Mouse (Mus musculus) MN1 (cell line): ENCODE results near the gene Gm21680.
"Not testable (repeated sequence)": the region's sequence is repeated elsewhere in the genome, so short reads cannot be mapped to it uniquely, and the experiment has no call there.

Experiments
- DNase-seq: peaks from one replicate; pipeline ENCODE4 v3.0.0-alpha.2; 2016; ENCODE audit warnings: low spot score

Gene Gm21680

DNA sequence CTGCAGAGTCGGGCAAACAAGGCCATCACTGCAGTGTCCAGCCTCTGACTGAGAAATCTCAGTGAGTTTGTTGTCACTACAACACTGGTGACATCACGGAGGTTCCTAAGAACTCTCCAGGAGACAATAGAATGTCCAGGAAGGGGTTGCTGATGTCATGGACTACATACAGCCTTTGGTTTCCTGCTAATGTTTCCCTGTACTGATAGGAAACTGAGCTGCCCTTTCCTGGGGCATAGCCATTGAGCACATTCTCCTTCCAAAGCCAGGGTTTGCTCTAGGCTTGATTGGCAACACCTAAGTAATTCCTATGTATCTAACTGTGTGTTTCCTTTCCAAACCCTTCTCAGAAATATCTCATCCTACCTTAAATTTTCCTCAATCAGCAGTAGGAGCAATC, at the start of gene Gm21680:
Gm21680 (minus strand) TSS at position 101 of the 400 bp plus-strand sequence.
- DNase-seq: not testable (repeated sequence)

DNA sequence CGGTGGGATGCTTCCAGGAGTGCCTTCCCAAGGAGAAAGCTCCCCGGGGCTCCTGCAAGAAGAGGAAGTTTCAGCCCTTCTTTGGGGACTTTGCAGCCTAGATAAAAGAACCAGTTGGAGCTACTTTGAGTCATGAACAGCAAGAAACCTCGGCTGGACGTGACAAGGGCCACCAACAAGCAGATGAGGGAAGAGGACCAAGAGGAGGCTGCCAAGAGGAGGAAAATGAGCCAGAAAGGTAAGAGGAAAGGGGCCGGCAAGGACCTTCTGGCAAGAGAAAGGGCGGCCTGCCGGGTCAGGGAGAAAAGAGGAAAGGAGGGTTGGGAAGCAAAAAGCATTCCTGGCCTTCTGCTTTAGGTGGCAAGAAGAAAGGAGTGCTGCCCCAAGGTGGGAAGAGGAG, 35.2 kb upstream of the Gm21680 start:
- DNase-seq: not testable (repeated sequence)

DNA sequence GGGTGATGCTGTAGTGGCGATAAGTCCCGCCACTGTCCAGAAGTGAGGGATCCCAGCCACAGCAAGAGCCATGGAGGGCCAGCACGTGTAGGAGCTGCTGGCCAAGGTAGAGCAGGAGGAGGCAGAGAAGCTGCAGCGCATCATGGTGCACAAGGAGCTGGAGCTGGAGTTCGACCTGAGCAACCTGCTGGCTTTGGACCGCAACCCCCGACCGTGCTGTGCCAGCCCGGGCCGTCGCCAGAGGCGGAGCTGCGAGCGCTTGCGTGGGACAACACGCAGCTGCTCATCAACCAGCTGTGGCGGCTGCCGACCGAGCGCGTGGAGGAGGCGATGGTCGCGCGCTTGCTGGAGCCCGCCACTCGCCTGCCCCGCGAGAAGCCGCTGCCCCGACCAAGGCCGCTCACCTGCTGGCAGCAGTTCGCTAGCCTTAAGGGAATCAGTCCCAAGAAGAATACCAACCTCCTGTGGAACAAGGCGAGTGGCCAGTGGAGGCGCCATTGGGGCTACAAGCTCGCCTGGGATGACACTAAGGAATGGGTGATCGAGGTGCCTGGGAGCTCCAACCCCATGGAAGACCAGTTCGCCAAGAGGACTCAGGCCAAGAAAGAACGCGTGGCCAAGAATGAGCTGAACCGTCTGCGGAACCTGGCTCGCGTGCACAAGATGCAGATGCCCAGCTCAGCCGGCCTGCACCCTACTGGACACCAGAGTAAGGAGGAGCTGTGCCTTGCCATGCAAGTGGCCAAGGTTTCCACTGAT, 34.7 kb upstream of the Gm21680 start:
- not testable (repeated sequence) for DNase-seq

DNA sequence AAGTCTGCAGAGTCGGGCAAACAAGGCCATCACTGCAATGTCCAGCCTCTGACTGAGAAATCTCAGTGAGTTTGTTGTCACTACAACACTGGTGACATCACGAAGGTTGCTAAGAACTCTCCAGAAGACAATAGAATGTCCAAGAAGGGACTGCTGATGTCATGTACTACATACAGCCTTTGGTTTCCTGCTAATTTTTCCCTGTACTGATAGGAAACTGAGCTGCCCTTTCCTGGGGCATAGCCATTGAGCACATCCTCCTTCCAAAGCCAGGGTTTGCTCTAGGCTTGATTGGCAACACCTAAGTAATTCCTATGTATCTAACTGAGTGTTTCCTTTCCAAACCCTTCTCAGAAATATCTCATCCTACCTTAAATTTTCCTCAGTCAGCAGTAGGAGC, 32.2 kb upstream of the Gm21680 start, which contains the start of gene Gm1979:
Gm1979 (minus strand) TSS at position 101 of the 400 bp plus-strand sequence.
- DNase-seq: not testable (repeated sequence)

DNA sequence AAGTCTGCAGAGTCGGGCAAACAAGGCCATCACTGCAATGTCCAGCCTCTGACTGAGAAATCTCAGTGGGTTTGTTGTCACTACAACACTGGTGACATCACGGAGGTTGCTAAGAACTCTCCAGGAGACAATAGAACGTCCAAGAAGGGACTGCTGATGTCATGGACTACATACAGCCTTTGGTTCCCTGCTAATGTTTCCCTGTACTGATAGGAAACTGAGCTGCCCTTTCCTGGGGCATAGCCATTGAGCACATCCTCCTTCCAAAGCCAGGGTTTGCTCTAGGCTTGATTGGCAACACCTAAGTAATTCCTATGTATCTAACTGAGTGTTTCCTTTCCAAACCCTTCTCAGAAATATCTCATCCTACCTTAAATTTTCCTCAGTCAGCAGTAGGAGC, 16.1 kb upstream of the Gm21680 start, which contains the start of gene Gm21698:
Gm21698 (minus strand) TSS at position 101 of the 400 bp plus-strand sequence.
- DNase-seq: not testable (repeated sequence)

DNA sequence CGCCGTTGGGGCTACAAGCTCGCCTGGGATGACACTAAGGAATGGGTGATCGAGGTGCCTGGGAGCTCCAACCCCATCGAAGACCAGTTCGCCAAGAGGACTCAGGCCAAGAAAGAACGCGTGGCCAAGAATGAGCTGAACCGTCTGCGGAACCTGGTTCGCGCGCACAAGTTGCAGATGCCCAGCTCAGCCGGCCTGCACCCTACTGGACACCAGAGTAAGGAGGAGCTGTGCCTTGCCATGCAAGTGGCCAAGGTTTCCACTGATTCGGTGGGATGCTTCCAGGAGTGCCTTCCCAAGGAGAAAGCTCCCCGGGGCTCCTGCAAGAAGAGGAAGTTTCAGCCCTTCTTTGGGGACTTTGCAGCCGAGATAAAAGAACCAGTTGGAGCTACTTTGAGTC, 15.4 kb downstream of the Gm21680 start:
- DNase-seq: not testable (repeated sequence)

DNA sequence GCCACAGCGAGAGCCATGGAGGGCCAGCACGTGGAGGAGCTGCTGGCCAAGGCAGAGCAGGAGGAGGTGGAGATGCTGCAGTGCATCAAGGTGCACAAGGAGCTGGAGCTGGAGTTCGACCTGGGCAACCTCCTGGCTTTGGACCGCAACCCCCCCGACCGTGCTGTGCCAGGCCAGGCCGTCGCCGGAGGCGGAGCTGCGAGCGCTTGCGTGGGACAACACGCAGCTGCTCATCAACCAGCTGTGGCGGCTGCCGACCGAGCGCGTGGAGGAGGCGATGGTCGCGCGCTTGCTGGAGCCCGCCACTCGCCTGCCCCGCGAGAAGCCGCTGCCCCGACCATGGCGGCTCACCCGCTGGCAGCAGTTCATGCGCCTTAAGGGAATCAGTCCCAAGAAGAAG, 15.9 kb downstream of the Gm21680 start:
- not testable (repeated sequence) for DNase-seq

DNA sequence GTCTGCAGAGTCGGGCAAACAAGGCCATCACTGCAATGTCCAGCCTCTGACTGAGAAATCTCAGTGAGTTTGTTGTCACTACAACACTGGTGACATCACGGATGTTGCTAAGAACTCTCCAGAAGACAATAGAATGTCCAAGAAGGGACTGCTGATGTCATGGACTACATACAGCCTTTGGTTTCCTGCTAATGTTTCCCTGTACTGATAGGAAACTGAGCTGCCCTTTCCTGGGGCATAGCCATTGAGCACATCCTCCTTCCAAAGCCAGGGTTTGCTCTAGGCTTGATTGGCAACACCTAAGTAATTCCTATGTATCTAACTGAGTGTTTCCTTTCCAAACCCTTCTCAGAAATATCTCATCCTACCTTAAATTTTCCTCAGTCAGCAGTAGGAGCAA, 18.1 kb downstream of the Gm21680 start, which contains the start of gene Gm21671:
Gm21671 (minus strand) TSS at position 101 of the 400 bp plus-strand sequence.
- not testable (repeated sequence) for DNase-seq

DNA sequence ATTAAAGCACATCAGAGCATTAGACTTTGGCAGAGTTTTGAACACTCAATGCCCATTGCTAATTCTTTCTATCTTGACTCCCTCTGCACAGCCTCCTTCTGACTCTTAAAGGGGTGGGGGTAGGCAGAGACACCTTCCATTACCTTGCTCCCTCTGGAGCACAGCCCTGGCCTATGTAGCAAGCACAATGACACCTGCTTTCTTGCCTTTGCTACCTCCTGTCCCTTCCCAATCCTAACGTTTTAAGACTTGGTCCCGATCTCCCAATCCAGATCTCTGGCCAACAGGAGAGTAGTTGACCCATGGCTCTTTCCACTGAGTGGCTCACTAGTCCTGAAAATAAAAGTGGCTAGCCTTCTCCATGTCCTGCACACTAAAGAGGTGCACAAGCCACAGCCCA, 27.1 kb downstream of the Gm21680 start:
- not testable (repeated sequence) for DNase-seq

DNA sequence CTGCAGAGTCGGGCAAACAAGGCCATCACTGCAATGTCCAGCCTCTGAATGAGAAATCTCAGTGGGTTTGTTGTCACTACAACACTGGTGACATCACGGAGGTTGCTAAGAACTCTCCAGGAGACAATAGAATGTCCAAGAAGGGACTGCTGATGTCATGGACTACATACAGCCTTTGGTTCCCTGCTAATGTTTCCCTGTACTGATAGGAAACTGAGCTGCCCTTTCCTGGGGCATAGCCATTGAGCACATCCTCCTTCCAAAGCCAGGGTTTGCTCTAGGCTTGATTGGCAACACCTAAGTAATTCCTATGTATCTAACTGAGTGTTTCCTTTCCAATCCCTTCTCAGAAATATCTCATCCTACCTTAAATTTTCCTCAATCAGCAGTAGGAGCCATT, 30.2 kb downstream of the Gm21680 start, which contains the start of gene Gm21663:
Gm21663 (minus strand) TSS at position 101 of the 400 bp plus-strand sequence.
- DNase-seq: not testable (repeated sequence)
